Mouse (Mus musculus) gastrocnemius, adult 18-20 months (tissue): ENCODE results near the gene Sfpq. TPM values are rescaled to one million over a fixed set of nuclear protein-coding genes. Genes with fewer than 3 reads are reported as not detected.

ENCODE experiments used
- DNase-seq: peaks from one replicate; pipeline ENCODE4 v3.0.0; 2021; ENCODE audit warnings: low spot score
- total RNA-seq, 2 experiments: library from RNA; stranded (reverse); gene quantifications; 2 replicates each; pipeline ENCODE4 v1.2.3; 2021

Sfpq gene
- total RNA-seq, 2 experiments from 2014 or later = 54.9 to 65.1 TPM

DNA sequence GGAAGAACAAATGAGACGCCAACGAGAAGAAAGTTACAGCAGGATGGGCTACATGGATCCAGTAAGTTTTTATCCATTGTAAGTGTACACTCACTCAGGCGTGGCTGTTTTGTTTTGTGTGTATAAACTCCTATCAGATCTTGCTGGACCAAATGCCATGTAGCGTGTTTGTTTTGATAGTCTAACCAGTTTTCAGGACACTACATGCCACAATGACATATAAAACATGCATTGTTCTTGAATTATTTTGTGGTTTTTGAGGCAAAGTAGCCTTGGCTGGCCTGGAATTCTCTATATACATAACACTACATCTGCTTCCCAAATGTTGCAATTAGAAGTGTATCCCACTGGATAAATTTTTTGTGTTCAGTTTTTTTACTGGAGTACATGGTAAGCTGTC lies 5.7 kb downstream of the Sfpq start:
- no peak for DNase-seq

DNA sequence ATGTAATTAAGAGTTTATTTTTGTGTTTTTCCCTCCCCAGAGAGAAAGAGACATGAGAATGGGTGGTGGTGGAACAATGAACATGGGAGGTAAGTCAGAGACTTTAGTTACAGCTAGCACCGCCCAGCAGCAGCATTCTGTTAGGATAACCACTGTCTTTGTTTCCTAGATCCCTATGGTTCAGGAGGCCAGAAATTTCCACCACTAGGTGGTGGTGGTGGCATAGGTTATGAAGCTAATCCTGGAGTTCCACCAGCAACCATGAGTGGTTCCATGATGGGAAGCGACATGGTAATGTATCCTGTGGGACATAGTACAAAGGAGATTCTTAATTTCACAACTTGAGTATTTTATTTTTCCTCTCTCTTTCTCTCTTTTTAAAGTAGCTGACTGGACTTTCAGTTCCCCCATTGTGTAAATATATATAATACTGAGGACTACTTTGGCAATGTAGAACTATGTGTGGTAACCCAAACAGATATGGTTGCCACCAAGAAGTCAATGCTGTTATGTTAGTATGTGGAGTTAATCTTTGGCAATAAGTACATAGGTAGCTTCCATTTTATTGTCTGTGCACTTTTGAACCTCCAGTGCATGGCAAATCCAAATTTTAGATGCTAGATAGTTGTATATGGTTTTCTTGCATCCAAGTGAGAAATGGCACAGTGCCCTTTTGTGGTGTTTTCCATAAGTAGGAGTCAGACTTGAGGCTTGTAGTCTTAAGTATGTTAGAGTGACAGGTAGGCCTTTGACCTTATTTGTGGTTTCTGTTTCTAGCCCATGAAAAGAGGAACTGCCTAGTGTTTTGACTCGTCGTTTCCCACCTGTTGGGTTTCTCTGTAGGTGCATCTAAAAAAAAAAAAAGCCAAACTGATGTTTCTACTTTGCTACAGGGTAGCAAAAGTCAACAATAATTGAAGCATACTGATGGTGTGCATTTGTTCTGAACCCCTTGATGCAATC lies 6.4 kb downstream of the Sfpq start:
- peak; percentile 22 for DNase-seq

DNA sequence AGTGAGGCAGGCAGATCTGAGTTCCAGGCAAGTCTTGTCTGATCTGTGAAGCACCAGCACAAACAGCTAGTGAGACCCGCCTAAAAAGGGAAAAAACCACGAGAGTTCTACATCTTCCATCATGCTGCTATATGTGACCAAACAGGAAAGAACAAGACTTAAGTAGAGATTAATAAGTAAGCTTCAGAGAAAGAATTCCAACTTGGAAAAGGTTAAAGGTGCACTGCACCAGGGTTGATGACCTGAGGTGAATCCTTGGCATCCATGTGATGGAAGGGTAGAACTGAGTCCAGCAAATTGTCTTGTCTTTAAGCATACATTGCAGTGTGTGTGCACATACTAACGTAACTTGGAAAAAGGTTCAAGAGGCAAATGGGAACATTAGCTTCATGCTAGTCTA lies 16.0 kb downstream of the Sfpq start:
- no peak for DNase-seq

DNA sequence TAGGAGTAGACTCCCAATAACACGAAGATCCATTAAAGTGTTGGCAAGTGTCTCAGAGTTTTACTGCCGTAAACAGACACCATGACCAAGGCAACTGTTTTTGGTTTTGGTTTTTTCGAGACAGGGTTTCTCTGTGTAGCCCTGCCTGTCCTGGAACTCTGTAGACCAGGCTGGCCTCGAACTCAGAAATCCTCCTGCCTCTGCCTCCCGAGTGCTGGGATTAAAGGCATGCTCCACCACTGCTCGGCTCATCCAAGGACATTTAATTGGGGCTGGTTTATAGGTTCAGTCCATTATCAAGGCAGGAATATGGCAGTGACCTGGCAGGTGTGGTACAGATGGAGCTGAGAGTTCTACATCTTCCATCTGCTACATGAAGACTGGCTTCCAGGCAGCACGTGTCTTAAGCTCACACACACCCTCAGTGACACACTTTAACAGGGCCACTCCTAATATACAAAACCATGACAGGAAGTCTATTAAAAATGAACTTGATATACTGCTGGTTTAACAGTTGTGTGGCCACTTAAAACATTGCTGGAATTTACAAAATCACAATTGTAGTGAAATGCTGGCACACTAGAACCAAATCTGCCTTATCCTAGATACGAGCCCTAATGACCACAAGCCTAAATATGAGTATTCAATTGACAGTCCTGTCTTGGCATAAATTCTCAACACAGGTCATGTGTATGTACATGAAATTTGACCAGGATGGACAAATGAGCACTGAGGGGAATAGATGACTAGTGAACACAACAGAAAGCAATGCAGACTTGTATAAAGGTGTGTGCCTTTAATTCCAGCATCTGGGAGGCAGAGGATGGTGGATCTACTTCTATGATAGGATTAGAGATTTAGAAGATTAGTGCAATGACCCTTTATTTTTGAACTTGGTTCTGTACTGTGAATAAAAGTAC lies 17.0 kb downstream of the Sfpq start:
- DNase-seq = no peak

DNA sequence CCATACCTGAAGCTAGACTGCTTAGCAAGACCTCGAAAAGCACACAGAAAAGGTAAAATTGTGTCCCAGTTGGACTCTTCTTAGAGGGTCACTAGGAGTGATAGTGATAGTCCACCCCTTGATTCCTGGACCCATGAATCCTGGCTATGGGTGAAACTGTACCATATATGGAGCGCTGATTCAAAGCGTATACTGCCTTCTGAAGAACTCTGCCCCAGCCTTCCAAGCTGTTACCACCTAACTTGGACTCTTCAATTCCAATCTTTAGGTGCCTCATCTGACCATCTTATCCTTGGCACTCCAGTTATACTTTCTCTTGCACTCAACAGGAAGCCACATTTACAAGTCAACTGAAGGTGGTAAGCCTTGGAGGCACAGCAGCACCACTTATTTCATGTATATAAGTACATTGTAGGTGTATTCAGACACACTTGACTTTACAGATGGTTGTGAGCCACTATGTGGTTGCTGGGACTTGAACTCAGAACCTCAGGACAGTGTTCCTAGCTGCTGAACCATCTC lies 17.8 kb downstream of the Sfpq start:
- no peak for DNase-seq

DNA sequence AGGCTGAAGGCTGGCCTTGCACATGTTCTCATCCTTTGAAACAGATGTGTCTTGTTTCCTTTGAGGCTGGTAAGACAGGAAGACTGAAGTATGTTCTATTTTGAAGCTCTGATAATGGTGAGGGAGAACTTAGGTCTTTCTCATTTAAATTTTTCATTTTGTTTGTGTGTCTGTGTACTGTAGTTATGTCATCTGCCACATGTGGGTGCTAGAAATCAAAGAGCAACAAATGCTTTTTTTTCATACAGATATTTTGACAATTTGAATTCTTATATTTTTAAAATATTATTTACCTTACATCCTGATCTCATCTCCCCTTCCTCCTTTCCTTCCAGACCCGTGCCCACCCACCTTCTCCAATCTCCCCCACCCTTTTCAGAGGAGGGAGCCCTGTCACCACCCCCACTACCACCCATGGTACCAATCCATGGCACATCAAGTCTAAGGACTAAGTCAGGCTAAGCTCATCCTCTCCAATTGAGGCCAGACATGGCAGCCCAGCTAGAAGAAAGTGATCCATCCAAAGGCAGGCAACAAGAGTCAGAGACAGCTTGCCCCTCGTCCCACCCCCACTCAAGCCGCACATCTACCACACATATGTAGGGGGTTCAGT lies 18.9 kb downstream of the Sfpq start:
- DNase-seq = no peak

DNA sequence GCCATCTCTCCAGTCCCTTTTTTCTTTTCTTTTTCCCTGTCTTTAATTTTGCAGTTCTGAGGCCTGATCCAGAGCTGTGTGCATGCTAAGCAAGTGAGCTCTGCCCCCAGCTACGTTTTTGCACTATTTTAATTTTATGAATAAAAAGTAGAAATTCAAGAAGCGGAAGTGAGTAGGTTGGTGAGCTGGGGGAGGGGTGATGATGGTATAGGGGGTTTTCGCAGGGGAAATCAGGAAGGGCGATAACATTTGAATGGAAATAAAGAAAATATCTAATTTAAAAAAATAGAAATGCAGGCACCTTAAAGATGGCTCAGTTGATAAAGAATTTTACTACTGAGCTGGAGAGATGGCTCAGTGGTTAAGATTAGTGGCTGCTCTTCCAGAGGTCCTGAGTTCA lies 22.4 kb downstream of the Sfpq start:
- DNase-seq = no peak

DNA sequence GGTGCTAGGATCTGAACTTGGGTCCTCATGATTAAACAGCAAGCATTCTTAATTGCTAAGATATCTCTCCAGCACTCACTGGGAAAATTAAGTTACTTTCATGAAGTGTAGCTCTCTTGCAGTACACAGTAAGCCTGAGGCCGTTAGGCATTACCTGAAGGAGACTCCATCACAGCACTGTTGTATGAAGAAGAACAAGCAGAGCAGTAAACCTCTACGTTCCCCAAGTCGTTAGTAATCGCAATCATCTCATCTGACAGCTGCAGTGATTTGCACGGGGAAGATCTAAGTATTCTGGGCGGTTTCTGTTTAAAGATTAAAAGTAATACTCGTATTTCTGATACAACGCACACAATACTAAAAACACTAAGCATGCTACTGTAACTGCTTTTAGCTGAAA lies 30.0 kb downstream of the Sfpq start:
- no peak for DNase-seq

DNA sequence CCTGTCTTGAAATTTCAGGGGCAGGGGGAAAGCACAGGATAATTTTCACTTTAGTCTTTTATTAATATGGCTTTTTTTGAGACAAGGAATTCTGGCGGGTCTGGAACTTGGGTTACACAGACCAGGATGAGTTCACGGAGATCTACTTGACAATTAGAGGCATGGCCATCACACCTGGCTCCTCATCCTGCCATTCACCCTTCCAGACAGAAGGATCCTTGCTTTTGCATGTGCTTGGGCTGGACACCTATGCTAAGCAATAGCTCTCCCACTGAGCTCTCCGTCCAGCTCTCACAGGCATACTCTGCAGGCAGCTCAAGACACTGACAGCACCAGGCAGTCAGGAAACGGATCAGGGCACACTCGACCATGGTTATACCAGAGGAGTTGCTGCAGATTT lies 31.9 kb downstream of the Sfpq start:
- no peak for DNase-seq

DNA sequence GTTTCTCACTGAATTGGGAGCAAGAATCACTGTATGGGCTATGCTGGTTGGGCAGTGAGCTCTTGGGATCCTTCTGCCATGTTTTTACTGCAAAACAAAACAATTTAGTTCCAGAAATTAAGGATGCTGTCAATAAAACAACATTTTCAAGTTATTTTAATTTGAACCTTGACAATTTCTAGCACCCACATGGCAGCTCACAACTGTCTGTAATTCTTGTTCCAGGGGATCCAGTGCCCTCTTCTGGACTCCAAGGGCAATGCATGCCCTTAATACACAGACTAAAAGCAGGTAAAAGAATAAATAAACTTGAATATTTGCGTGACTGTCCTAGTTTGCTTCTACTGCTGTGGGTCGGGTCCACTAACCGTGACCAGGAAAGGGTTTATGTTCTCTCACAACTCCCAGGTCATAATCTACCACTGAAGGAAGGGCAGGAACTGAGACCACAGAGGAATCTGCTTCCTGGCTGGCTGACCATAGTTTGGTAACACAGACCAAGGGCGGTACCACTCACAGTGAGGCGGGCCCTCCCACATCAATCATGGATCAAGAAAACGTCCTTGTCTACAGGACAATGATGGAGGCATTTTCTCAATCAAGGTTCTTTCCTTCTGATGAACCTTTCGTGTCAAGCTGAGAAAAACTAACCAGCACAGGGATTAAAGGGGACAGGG lies 33.5 kb downstream of the Sfpq start:
- no peak for DNase-seq

DNA sequence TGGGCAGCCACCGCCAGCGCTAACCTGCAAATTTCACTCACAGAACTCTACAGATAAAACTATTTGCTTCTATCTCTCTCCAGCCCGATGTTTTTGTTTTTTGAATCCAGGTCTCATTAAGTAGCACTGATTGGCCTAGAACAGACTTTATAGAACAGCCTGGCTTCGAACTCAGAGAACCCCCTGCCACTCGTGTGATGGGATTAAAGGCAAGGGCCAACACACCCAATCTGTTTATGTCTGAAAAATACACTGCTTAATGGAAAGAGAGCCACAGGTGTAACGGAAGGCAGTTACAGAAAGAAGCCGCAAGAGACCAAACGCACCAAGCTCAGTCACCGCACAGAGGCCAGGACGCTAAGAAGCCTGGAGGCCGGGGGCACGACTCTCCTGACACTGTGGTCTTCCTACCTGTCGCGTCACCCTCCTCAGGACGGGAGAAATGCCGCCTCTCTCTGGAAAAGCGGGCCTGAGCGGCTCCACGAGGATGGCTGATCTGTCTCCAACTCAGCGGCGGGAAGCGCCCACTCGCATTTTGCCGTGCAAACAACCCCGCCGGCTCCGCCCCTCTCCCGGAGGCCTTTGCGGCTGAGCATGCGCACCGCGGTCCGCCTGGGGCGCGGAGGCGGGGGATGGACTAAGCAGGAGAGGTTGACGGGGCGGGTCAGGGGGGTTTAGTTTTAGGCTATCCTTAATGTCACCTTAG lies 39.6 kb downstream of the Sfpq start, which contains the start of gene Zmym1:
Gene Zmym1 (minus strand): TSS at position 568 of the 706 bp plus-strand sequence.
- peak; percentile 90 for DNase-seq

DNA sequence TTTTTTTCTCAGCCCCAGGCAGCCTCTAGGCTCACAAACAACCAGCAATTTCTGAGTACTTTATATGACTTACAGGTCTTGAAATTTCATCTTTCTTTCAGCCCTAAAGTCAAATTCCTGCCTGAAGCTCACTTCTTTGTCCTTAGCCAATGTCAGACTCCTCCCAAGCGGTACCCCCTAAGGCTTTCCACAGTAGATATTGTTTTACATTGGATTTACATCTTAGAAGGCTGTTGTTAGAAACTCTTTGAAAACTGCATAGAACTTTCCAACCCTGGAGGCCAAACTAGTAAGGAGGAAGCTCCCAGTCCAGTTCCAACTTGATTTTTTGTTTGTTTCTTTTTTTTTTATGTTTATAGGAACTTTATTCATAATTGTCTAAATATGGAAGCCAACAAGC lies 42.9 kb downstream of the Sfpq start:
- no peak for DNase-seq

DNA sequence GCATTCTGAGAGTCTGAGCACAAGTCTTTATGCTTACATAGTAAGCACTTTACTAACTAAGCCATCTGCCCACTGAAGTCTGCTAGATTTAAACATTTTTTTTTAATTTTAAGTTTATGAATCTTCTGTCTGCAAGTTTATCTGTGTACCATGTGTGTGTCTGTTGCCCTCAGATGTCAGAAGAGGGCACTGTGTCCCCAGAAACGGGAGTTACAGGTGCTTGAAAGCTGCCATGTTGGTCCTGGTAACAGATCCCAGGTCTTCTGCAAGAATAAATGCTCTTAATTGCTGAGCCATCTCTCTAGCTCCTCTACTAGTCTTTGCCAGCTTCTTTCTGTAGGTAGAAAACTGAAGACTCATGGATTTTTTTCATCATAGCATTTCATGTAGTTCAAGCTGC lies 53.8 kb downstream of the Sfpq start:
- DNase-seq = no peak

DNA sequence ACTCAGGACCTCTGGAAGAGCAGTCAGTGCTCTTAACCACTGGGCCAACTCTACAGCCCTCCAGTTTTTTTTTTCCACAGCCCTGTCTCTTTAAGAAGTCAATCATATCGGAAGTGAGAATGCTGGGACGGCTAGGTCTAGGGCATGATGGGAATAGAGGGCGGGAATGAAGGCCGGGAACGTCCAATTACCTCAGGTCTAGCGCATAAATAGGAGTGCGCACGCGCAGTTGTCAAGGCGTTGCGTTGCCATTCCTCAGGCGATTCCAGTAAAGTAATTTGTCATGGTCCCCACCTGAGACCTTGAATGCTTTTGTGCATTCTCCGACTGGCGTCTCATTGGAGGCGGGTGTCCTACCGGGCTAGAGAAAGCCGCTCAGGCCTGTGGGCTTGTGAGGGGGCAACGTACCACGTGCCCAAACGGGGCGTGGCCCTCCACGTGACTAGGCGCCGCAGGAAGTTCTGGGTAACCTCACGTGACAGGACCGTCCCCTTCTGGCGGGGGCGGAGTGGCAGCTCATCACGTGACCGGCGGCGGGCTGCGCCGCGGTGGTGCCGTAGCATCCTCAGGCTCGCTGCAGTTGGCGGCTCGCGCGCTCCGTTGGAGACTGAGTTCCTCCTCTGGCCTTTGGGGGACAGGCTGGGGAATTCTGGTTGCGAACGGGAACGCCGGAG lies 55.9 kb downstream of the Sfpq start, which contains the start of gene Zmym6:
Gene Zmym6 (plus strand): TSS at position 509 of the 674 bp plus-strand sequence.
- DNase-seq = peak; percentile 92

DNA sequence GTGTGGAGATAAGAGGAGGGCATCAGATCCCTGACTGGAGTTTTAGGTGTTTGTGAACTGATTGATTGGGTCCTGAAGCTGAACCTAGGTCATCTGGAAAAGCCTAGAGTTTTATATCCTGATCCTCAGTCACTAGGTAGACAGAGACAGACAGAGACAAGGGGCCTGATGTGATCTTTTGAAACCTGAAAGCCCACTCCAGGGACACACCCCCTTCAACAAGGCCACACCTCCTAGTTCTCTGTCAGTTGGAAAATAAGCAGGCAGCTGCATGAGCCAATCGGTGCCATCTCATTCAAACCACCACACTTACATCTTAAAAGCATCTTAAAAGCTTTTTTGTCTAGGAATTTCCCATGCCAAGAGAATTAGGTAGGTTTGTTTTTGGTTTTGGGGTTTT lies 59.7 kb downstream of the Sfpq start:
- no peak for DNase-seq

DNA sequence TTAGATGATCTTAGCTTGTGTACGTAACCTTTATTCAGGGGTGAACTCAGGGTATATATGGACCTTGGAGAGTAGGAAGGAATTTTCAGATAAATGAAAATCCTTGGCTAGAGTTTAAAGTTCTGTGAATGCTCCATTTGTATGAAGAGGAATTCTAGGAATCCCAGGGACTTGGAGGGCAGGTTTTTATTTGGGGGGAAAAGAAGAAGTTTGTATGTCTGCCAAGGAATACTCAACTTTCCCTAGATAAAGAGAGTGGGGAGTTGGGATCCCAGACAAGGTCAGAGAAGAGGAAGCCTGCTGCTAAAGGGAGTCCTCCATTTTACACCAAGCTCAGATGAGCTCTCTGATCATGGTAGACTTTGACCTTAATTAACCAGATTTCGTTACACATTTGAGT lies 62.0 kb downstream of the Sfpq start:
- DNase-seq = no peak

DNA sequence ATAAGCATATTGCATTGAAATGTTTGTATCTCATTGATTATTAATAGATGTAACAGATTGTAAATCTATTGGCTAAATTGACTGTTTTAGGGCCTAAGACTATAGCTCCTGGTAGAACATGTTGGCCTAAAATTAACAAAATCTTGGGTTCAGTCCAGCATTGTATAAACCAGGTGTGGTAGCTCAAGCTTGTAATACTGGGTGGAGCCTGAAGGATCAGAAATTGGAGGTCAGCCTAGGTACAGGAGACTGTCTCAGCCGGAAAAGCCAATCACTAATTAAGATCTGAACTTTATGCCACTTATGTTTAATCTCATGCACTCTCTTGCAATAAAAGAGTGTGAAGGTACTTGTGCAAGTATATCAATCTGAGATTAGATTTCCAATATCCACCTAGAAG lies 64.6 kb downstream of the Sfpq start:
- DNase-seq = no peak
